Mouse (Mus musculus): ENCODE results near the gene Wnt5b. TPM values are rescaled to one million over a fixed set of nuclear protein-coding genes. Genes with fewer than 3 reads are reported as not detected.

Wnt5b gene
- polyA plus RNA-seq, 1 experiment from 2014 or later: 6.6 TPM

DNA sequence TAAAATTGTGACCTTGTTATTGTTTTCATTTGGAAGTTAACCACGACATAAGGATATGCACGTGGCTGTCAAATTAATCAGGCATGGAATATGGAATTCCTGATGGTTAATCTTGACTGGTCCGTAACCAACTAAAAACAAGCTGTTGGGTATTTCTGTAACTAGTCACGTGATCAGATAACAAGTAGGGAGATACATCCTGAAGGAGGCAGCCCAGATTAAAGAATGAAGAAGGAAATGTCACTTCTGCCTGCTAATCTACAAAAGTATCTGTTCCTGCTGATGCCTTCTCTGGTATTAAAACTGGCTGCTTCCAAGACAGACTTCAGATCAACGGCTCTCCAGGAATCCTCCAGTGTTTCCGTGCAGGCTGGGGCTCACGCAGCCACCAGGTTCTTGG is 70.7 kb downstream of the Wnt5b start:
- Histone ChIP-seq H3K27me3 (ENCODE audit: control insufficient read depth, insufficient read depth, low read length) (no peaks in the 10 kb centered on the region), H3K9me3 (ENCODE audit: control insufficient read depth, low read length) (no peaks in the 10 kb centered on the region), H3K36me3 (replicated peaks; ENCODE audit: control insufficient read depth, insufficient read depth) (no peaks in the 10 kb centered on the region), H3K4me1 (replicated peaks; ENCODE audit: control insufficient read depth, insufficient read depth, low read length) (peaks cover 7% of the 10 kb centered on the region; the same call in 1 of the 2 replicates), H3K27ac (no peak overlapping the region), H3K9ac (no peak overlapping the region), H3K4me2 (replicated peaks) (no peak overlapping the region), H3K4me3 (replicated peaks; ENCODE audit: low read length) (no peak overlapping the region)
- DNase-seq (ENCODE audit: low spot score) (no peak), ATAC-seq (ENCODE audit: low FRiP score) (no peak)
- 82% methylated on average over 7 of the region's 7 CpGs for WGBS

DNA sequence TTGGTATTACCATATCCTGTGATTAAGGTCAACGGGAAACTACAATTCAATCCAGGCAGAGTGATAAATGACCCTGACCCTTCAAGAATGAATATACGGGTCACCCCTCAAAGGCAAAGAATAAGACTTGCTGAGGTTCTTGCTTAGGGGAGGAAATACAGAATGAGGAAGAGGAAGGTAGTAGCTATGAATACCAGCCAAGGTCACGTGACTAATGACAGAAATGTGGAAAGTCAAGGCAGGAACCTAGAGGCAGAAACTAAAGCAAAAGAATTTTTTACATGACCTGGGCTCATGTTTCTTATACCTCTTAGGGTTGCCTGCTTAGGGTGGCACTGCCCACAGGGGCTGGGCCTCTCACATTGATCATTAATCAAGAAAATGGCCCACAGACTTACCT is 71.4 kb downstream of the Wnt5b start:
- no peak overlapping the region for H3K4me2 ChIP-seq (replicated peaks)
- 63% methylated on average over 3 of the region's 3 CpGs for WGBS

DNA sequence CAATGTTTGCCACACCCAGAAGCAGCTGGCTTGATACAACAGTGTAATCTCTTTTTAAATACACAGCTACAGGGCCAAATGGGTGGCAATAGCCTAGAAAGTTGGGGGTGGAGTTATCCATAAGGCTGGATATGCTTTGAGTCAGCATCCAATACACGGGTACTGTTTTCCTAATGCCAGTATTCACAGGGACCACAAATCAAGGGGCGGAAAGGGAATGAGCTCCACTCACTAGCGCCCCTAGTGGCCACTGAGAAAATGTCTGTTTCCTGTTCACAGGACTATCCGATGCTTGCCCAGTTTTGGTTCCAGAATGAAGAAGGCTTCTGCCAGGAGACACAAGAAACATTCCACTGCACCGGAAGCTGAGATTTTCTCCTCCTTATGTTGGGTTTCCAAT is 72.0 kb downstream of the Wnt5b start:
- no peak for ATAC-seq (ENCODE audit: low FRiP score)
- no peak overlapping the region for H3K4me2 ChIP-seq (replicated peaks)
- DNase-seq (ENCODE audit: low spot score): peak; percentile 63
- no peak overlapping the region for H3K4me3 ChIP-seq (replicated peaks; ENCODE audit: low read length)
- H3K27ac ChIP-seq: no peak overlapping the region
- no peaks in the 10 kb centered on the region for H3K4me1 ChIP-seq (replicated peaks; ENCODE audit: control insufficient read depth, insufficient read depth, low read length)
- H3K27me3 ChIP-seq (ENCODE audit: control insufficient read depth, insufficient read depth, low read length): no peaks in the 10 kb centered on the region
- 21% methylated on average over 5 of the region's 5 CpGs for WGBS
- H3K9me3 ChIP-seq (ENCODE audit: control insufficient read depth, low read length): no peaks in the 10 kb centered on the region
- no peak overlapping the region for H3K9ac ChIP-seq
- H3K36me3 ChIP-seq (replicated peaks; ENCODE audit: control insufficient read depth, insufficient read depth): no peaks in the 10 kb centered on the region

More for the DNA sequence above, 71.4 kb downstream of the Wnt5b start:
- Histone ChIP-seq H3K9ac (no peak overlapping the region), H3K27me3 (ENCODE audit: control insufficient read depth, insufficient read depth, low read length) (no peaks in the 10 kb centered on the region), H3K9me3 (ENCODE audit: control insufficient read depth, low read length) (no peaks in the 10 kb centered on the region), H3K4me3 (replicated peaks; ENCODE audit: low read length) (no peak overlapping the region), H3K27ac (no peak overlapping the region), H3K4me1 (replicated peaks; ENCODE audit: control insufficient read depth, insufficient read depth, low read length) (no peaks in the 10 kb centered on the region; the same call in 1 of the 2 replicates), H3K36me3 (replicated peaks; ENCODE audit: control insufficient read depth, insufficient read depth) (no peaks in the 10 kb centered on the region)
- DNase-seq (ENCODE audit: low spot score) (no peak), ATAC-seq (ENCODE audit: low FRiP score) (no peak)

DNA sequence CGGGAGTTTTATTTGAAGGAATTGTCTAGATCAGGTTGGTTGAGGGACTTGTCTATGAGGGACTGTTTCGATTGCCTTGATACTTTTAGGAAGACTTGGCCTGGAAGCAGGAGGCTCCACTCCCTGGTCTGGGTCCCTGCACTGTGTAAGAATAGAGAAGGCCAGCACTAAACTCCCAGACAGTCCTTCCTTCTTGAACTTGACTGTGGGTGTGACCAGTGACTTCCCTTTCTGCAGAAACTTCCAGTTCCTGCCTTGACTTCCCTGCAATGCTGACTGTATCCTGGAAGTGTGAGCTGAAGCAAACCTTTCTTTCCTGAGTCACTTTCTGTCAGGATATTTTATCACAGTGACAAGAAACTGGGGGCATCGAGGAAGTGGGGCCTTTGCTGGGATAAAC is 73.4 kb downstream of the Wnt5b start:
- Histone ChIP-seq H3K9me3 (ENCODE audit: control insufficient read depth, low read length) (no peaks in the 10 kb centered on the region), H3K27ac (no peak overlapping the region), H3K4me3 (replicated peaks; ENCODE audit: low read length) (no peak overlapping the region), H3K4me1 (replicated peaks; ENCODE audit: control insufficient read depth, insufficient read depth, low read length) (no peaks in the 10 kb centered on the region), H3K4me2 (replicated peaks) (no peak overlapping the region), H3K27me3 (ENCODE audit: control insufficient read depth, insufficient read depth, low read length) (no peaks in the 10 kb centered on the region), H3K36me3 (replicated peaks; ENCODE audit: control insufficient read depth, insufficient read depth) (no peaks in the 10 kb centered on the region), H3K9ac (no peak overlapping the region)
- DNase-seq (ENCODE audit: low spot score) (no peak), ATAC-seq (ENCODE audit: low FRiP score) (no peak)
- 90% methylated on average over 3 of the region's 3 CpGs for WGBS

DNA sequence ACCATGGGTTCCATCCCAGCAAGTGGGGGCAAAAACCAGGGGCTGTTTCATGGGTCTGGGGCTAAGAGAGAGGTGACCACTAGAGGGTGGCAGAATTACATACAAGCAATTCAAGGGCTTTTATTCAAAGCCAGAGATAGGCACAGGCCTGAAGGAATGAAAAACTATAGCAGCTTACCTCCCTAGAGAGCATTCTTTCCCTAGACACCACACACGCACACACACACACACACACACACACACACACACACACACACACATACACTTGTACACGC is 76.4 kb downstream of the Wnt5b start:
- H3K36me3 ChIP-seq (replicated peaks; ENCODE audit: control insufficient read depth, insufficient read depth): no peaks in the 10 kb centered on the region
- whole genome bisulfite sequencing: 93% methylated on average over 2 of the region's 2 CpGs
- H3K27me3 ChIP-seq (ENCODE audit: control insufficient read depth, insufficient read depth, low read length): no peaks in the 10 kb centered on the region
- H3K4me3 ChIP-seq (replicated peaks; ENCODE audit: low read length): no peak overlapping the region
- no peak for ATAC-seq (ENCODE audit: low FRiP score)
- H3K9ac ChIP-seq: no peak overlapping the region
- H3K4me1 ChIP-seq (replicated peaks; ENCODE audit: control insufficient read depth, insufficient read depth, low read length): no peaks in the 10 kb centered on the region
- H3K27ac ChIP-seq: no peak overlapping the region
- no peak for DNase-seq (ENCODE audit: low spot score)
- H3K9me3 ChIP-seq (ENCODE audit: control insufficient read depth, low read length): no peaks in the 10 kb centered on the region
- H3K4me2 ChIP-seq (replicated peaks): no peak overlapping the region

DNA sequence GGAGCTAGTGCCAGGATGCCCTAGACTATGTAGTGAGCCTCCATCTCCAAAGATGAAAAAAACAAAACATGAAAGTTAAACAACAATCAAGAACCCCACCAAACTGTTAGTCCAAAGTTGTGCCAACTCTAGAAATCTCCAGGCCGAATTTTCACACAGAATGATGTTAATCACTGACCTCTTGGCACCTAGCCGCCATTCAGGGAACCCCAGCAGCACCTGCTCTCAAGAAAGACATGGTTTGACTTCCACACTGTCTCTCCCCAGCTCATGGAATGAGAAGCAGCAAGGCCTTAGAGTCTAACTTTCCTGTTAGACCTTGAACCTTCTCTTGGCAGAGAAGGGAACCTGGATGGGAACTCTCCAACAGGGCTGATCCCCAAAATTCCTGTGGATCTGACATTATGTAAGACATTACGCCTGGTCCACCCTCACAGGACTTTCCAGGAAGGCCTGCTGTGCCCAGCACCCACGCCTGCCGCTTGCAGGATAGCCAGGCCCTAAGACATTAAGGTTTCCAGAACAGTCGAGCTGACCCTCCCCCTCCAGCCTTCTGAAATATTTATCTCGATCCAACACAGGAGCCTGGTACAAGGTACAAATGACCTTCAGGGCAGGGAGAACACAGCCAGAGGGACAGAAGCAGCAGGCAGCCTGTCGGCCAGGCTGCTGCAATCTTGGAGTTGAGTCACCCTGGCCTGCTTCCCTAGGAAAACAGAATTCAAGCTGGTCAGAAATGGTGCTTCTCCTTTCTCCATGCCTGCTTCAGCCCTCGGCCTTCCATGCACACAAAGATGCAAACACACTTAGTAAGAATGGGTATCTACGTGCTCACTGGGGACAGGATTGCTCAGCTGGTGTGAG is 77.0 kb downstream of the Wnt5b start:
- H3K27me3 ChIP-seq (ENCODE audit: control insufficient read depth, insufficient read depth, low read length): no peaks in the 10 kb centered on the region
- no peak overlapping the region for H3K9ac ChIP-seq
- no peaks in the 10 kb centered on the region for H3K9me3 ChIP-seq (ENCODE audit: control insufficient read depth, low read length)
- no peaks in the 10 kb centered on the region for H3K4me1 ChIP-seq (replicated peaks; ENCODE audit: control insufficient read depth, insufficient read depth, low read length)
- H3K4me2 ChIP-seq (replicated peaks): no peak overlapping the region
- 65% methylated on average over 10 of the region's 10 CpGs for WGBS
- H3K4me3 ChIP-seq (replicated peaks; ENCODE audit: low read length): no peak overlapping the region
- no peak overlapping the region for H3K27ac ChIP-seq
- no peaks in the 10 kb centered on the region for H3K36me3 ChIP-seq (replicated peaks; ENCODE audit: control insufficient read depth, insufficient read depth)
- DNase-seq (ENCODE audit: low spot score): no peak
- ATAC-seq (ENCODE audit: low FRiP score): no peak

DNA sequence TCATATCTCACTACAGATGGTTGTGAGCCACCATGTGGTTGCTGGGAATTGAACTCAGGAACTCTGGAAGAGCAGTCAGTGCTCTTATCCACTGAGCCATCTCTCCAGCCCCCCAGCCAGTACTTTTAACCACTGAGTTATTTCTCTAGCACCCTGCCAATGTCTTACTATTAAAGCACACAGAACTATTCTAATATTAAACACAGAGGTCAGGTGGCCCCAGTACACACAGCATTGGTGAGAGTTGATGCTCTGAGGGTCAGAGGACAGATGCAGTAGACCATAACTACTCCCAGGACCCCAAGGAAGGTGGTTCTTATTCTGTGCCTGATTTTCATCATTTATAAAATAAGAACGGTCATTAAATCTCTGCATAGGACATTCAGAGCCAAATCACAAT is 78.0 kb downstream of the Wnt5b start:
- H3K27ac ChIP-seq: no peak overlapping the region
- no peaks in the 10 kb centered on the region for H3K4me1 ChIP-seq (replicated peaks; ENCODE audit: control insufficient read depth, insufficient read depth, low read length)
- no peaks in the 10 kb centered on the region for H3K9me3 ChIP-seq (ENCODE audit: control insufficient read depth, low read length)
- no peak overlapping the region for H3K4me2 ChIP-seq (replicated peaks)
- no peaks in the 10 kb centered on the region for H3K36me3 ChIP-seq (replicated peaks; ENCODE audit: control insufficient read depth, insufficient read depth)
- no peaks in the 10 kb centered on the region for H3K27me3 ChIP-seq (ENCODE audit: control insufficient read depth, insufficient read depth, low read length)
- no peak for ATAC-seq (ENCODE audit: low FRiP score)
- WGBS: 97% methylated on average over 1 of the region's 1 CpGs
- no peak for DNase-seq (ENCODE audit: low spot score)
- no peak overlapping the region for H3K4me3 ChIP-seq (replicated peaks; ENCODE audit: low read length)
- no peak overlapping the region for H3K9ac ChIP-seq

DNA sequence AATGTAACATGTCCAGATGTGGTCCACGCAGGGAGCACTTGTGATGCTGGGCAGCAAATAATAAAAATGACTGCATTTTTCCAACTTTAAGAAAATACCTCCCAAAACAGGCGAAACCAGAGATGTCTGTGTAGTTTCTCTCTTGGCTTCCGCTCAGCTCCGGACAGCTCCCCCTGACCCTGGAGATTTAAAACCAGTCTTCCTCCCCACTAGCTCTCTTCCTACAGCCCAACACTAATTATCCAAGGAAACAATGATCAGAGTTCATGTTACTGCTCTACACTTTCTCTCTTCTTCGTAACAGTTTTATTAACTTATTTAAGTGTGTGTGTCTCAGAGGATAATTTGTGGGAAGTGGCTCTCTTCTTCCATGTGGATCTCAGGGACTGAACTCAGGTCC is 83.8 kb downstream of the Wnt5b start:
- Histone ChIP-seq H3K9ac (no peak overlapping the region), H3K4me2 (replicated peaks) (no peak overlapping the region), H3K9me3 (ENCODE audit: control insufficient read depth, low read length) (no peaks in the 10 kb centered on the region), H3K4me1 (replicated peaks; ENCODE audit: control insufficient read depth, insufficient read depth, low read length) (no peaks in the 10 kb centered on the region), H3K36me3 (replicated peaks; ENCODE audit: control insufficient read depth, insufficient read depth) (no peaks in the 10 kb centered on the region), H3K4me3 (replicated peaks; ENCODE audit: low read length) (no peak overlapping the region), H3K27ac (no peak overlapping the region), H3K27me3 (ENCODE audit: control insufficient read depth, insufficient read depth, low read length) (no peaks in the 10 kb centered on the region)
- no peak for DNase-seq (ENCODE audit: low spot score)
- 88% methylated on average over 5 of the region's 5 CpGs for WGBS
- no peak for ATAC-seq (ENCODE audit: low FRiP score)

DNA sequence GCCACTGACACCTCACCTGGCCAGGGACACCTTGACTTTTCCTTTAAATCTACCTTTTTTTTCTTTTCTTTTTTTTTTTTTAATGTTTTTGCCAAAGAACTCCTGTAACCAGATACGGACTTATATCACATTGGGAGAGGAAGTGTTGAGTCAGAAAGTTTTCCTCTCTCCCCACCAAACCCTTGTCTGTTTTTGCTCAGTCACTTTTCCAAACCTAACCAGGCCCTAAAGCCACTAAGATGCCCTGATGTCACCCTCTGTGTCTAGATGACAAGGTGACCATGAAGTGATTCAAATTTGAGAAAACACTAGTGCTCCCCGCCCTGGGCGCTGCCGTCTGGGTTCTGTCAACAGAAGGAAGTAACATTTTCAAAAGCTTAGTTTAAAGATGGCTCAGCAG is 85.1 kb downstream of the Wnt5b start:
- no peaks in the 10 kb centered on the region for H3K27me3 ChIP-seq (ENCODE audit: control insufficient read depth, insufficient read depth, low read length)
- no peaks in the 10 kb centered on the region for H3K36me3 ChIP-seq (replicated peaks; ENCODE audit: control insufficient read depth, insufficient read depth)
- H3K9me3 ChIP-seq (ENCODE audit: control insufficient read depth, low read length): no peaks in the 10 kb centered on the region
- no peaks in the 10 kb centered on the region for H3K4me1 ChIP-seq (replicated peaks; ENCODE audit: control insufficient read depth, insufficient read depth, low read length)
- WGBS: 88% methylated on average over 4 of the region's 4 CpGs
- DNase-seq (ENCODE audit: low spot score) (no peak), ATAC-seq (ENCODE audit: low FRiP score) (no peak)
- H3K4me2 ChIP-seq (replicated peaks): no peak overlapping the region
- no peak overlapping the region for H3K4me3 ChIP-seq (replicated peaks; ENCODE audit: low read length)
- no peak overlapping the region for H3K9ac ChIP-seq
- no peak overlapping the region for H3K27ac ChIP-seq

DNA sequence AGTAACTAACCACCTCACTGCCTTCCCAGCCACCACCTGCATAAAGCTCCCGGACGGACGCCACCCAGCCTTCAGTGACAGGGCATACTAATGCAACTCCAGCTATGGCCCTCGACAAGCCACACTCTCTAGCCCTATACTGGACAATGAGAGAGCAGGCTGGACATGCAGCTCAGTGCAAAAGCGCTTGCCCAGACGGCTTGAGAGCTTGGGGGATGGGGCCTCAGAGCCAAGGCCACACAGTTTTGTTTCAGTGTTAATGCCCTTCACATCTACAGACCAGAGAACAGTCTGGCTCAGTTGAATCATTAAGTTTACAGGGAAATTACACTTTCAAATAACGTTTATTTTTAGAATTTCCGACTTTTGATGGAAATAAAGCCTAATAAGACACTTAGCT is 86.0 kb downstream of the Wnt5b start:
- ATAC-seq (ENCODE audit: low FRiP score): no peak
- no peaks in the 10 kb centered on the region for H3K36me3 ChIP-seq (replicated peaks; ENCODE audit: control insufficient read depth, insufficient read depth)
- no peak overlapping the region for H3K4me3 ChIP-seq (replicated peaks; ENCODE audit: low read length)
- H3K9ac ChIP-seq: no peak overlapping the region
- WGBS: 74% methylated on average over 8 of the region's 8 CpGs
- no peaks in the 10 kb centered on the region for H3K4me1 ChIP-seq (replicated peaks; ENCODE audit: control insufficient read depth, insufficient read depth, low read length)
- H3K27me3 ChIP-seq (ENCODE audit: control insufficient read depth, insufficient read depth, low read length): no peaks in the 10 kb centered on the region
- no peak overlapping the region for H3K4me2 ChIP-seq (replicated peaks)
- H3K9me3 ChIP-seq (ENCODE audit: control insufficient read depth, low read length): no peaks in the 10 kb centered on the region
- H3K27ac ChIP-seq: no peak overlapping the region
- DNase-seq (ENCODE audit: low spot score): no peak

Measured in hindbrain, embryonic 14.5 days (tissue).